Mouse (Mus musculus) liver, adult 2 months (tissue): ENCODE measurements around the gene Gm20388. TPM values are rescaled to one million over a fixed set of nuclear protein-coding genes. Genes with fewer than 3 reads are reported as not detected.

Experiments used
- DNase-seq: peaks from one replicate; pipeline ENCODE4 v3.0.0-alpha.2; 2011; ENCODE audit warnings: low read depth, low spot score; ENCODE audit errors: extremely low read depth
- H3K27ac ChIP-seq: fragments of 200-500 bp; replicated peaks from 2 replicates; pipeline ENCODE4 v1.5.1; 2012; ENCODE audit warnings: low read depth, mild to moderate bottlenecking, control low read depth, inconsistent platforms, low read length; ENCODE audit not compliant: insufficient read depth
- H3K27me3 ChIP-seq: fragments of 200-500 bp; 2 replicates; pipeline ENCODE4 v1.6.1; 2012; ENCODE audit warnings: mild to moderate bottlenecking, moderate library complexity, low read length, inconsistent platforms; ENCODE audit not compliant: control insufficient read depth, insufficient read depth
- H3K36me3 ChIP-seq: fragments of 200-500 bp; 2 replicates; pipeline ENCODE4 v1.6.1; 2012; ENCODE audit warnings: low read length, inconsistent platforms; ENCODE audit not compliant: control insufficient read depth, insufficient read depth
- H3K4me1 ChIP-seq: fragments of 200-500 bp; 2 replicates; pipeline ENCODE4 v1.6.1; 2011; ENCODE audit warnings: low read length; ENCODE audit not compliant: control insufficient read depth, insufficient read depth
- H3K4me3 ChIP-seq: fragments of 200-500 bp; 2 replicates; pipeline ENCODE4 v1.5.1; 2011; ENCODE audit warnings: low read depth, mild to moderate bottlenecking, control low read depth, low read length, moderate library complexity; ENCODE audit not compliant: insufficient read depth
- H3K79me2 ChIP-seq: fragments of 200-500 bp; 2 replicates; pipeline ENCODE4 v1.6.1; 2012; ENCODE audit warnings: inconsistent platforms, mild to moderate bottlenecking, low read length, moderate library complexity; ENCODE audit not compliant: control insufficient read depth, insufficient read depth
- H3K9ac ChIP-seq: fragments of 200-500 bp; 2 replicates; pipeline ENCODE4 v1.6.1; 2012; ENCODE audit warnings: low read depth, mild to moderate bottlenecking, control low read depth, inconsistent platforms, low read length
- CTCF ChIP-seq: fragments of 200-500 bp; IDR thresholded peaks from 2 replicates; pipeline ENCODE4 v1.5.1; 2011; ENCODE audit warnings: low read depth, low read length, control low read depth
- POLR2A ChIP-seq: fragments of 200-500 bp; IDR thresholded peaks from 2 replicates; pipeline ENCODE4 v1.6.1; 2011; ENCODE audit warnings: low read length, control low read depth; ENCODE audit not compliant: insufficient read depth; ENCODE audit errors: extremely low read depth
- WGBS: fragments of 180-500 bp; shearing (Covaris S2); methylation state at CpG from one replicate; pipeline ENCODE4 v1.1.7; 2018; 5-methylcytosine and 5-hydroxymethylcytosine counted together
- polyA plus RNA-seq: library from polyadenylated mRNA; depleted of rRNA; stranded (reverse); fragments of >200 nt; gene quantifications from 2 replicates; pipeline ENCODE4 v1.2.3, GENCODE M21; 2012
- total RNA-seq: library from RNA; depleted of rRNA; stranded (reverse); fragments of >200 nt; gene quantifications from 2 replicates; pipeline ENCODE4 v1.2.3, GENCODE M21; 2014

Gm20388 gene
- total and polyA plus RNA-seq, 2 experiments: 6.4 to 19.9 TPM

GRCm38 (mm10) chr8:122993740-122994139 lies 3083.1 kb downstream of the Gm20388 start:
- Histone ChIP-seq H3K27ac (no peak overlapping the region), H3K4me3 (no peak overlapping the region), H3K4me1 (peaks cover 15% of the 10 kb centered on the region), H3K79me2 (peaks cover 56% of the 10 kb centered on the region), H3K27me3 (no peaks in the 10 kb centered on the region), H3K9ac (no peak overlapping the region), H3K36me3 (no peaks in the 10 kb centered on the region)
- DNase-seq: no peak
- no peak for TF ChIP-seq POLR2A
- TF ChIP-seq CTCF: no peak
- 75% methylated on average over 5 of the region's 5 CpGs for WGBS

GRCm38 (mm10) chr8:122997963-122998362 lies 3087.3 kb downstream of the Gm20388 start:
- peaks cover 3% of the 10 kb centered on the region for H3K4me1 ChIP-seq
- 45% methylated on average over 4 of the region's 4 CpGs for WGBS
- no peak overlapping the region for H3K27ac ChIP-seq
- H3K4me3 ChIP-seq: no peak overlapping the region
- DNase-seq: no peak
- H3K36me3 ChIP-seq: no peaks in the 10 kb centered on the region
- TF ChIP-seq POLR2A: no peak
- TF ChIP-seq CTCF: no peak
- no peak overlapping the region for H3K9ac ChIP-seq
- no peaks in the 10 kb centered on the region for H3K27me3 ChIP-seq
- peaks cover 43% of the 10 kb centered on the region for H3K79me2 ChIP-seq

GRCm38 (mm10) chr8:123000311-123000710 lies 3089.7 kb downstream of the Gm20388 start:
- peaks cover 49% of the 10 kb centered on the region for H3K79me2 ChIP-seq
- no peaks in the 10 kb centered on the region for H3K27me3 ChIP-seq
- H3K36me3 ChIP-seq: no peaks in the 10 kb centered on the region
- no peak for DNase-seq
- WGBS: 52% methylated on average over 2 of the region's 2 CpGs
- H3K4me3 ChIP-seq: no peak overlapping the region
- H3K27ac ChIP-seq: no peak overlapping the region
- no peak overlapping the region for H3K9ac ChIP-seq
- peaks cover 11% of the 10 kb centered on the region for H3K4me1 ChIP-seq
- TF ChIP-seq POLR2A: no peak
- TF ChIP-seq CTCF: no peak

GRCm38 (mm10) chr8:123004033-123004922 lies 3093.6 kb downstream of the Gm20388 start:
- no peak for DNase-seq
- no peak overlapping the region for H3K9ac ChIP-seq
- TF ChIP-seq CTCF: no peak
- TF ChIP-seq POLR2A: no peak
- no peak overlapping the region for H3K27ac ChIP-seq
- no peaks in the 10 kb centered on the region for H3K27me3 ChIP-seq
- peaks cover 23% of the 10 kb centered on the region for H3K4me1 ChIP-seq
- no peaks in the 10 kb centered on the region for H3K36me3 ChIP-seq
- no peak overlapping the region for H3K4me3 ChIP-seq
- H3K79me2 ChIP-seq: peaks cover 62% of the 10 kb centered on the region
- 70% methylated on average over 14 of the region's 14 CpGs for WGBS

GRCm38 (mm10) chr8:123005328-123005727 lies 3094.7 kb downstream of the Gm20388 start:
- H3K9ac ChIP-seq: no peak overlapping the region
- H3K27ac ChIP-seq: no peak overlapping the region
- TF ChIP-seq CTCF: no peak
- TF ChIP-seq POLR2A: no peak
- DNase-seq: no peak
- H3K36me3 ChIP-seq: no peaks in the 10 kb centered on the region
- no peak overlapping the region for H3K4me3 ChIP-seq
- WGBS: 62% methylated on average over 3 of the region's 3 CpGs
- no peaks in the 10 kb centered on the region for H3K27me3 ChIP-seq
- peaks cover 67% of the 10 kb centered on the region for H3K79me2 ChIP-seq
- peaks cover 26% of the 10 kb centered on the region for H3K4me1 ChIP-seq

- no peaks in the 10 kb centered on the region for H3K27me3 ChIP-seq
- H3K79me2 ChIP-seq: peaks cover 68% of the 10 kb centered on the region
- H3K9ac ChIP-seq: no peak overlapping the region
- WGBS: 81% methylated on average over 5 of the region's 5 CpGs
- H3K36me3 ChIP-seq: no peaks in the 10 kb centered on the region
- H3K4me1 ChIP-seq: peaks cover 26% of the 10 kb centered on the region
- no peak overlapping the region for H3K27ac ChIP-seq
- no peak for DNase-seq
- no peak overlapping the region for H3K4me3 ChIP-seq
- TF ChIP-seq POLR2A (no peak), CTCF (no peak)
These were observed 3095.2 kb downstream of the Gm20388 start for GRCm38 (mm10) chr8:123005805-123006204.
